Mouse (Mus musculus) gonadal fat pad, adult 2 months (tissue): Measurements from ENCODE around the gene Pilrb2. TPM values are rescaled to one million over a fixed set of nuclear protein-coding genes. Genes with fewer than 3 reads are reported as not detected.

ENCODE experiments used
- DNase-seq: peaks from one replicate; pipeline ENCODE4 v3.0.0-alpha.2; 2012; ENCODE audit warnings: low read depth
- polyA plus RNA-seq: library from polyadenylated mRNA; depleted of rRNA; stranded (reverse); fragments of >200 nt; gene quantifications from 2 replicates; pipeline ENCODE4 v1.2.3, GENCODE M21; 2012; rRNA removed

Gene Pilrb2
- polyA plus RNA-seq, 1 experiment, result 3.4 TPM

GRCm38 (mm10) chr5:137833500-137833899, 38.1 kb downstream of the Pilrb2 start:
- DNase-seq, result no peak

DNA sequence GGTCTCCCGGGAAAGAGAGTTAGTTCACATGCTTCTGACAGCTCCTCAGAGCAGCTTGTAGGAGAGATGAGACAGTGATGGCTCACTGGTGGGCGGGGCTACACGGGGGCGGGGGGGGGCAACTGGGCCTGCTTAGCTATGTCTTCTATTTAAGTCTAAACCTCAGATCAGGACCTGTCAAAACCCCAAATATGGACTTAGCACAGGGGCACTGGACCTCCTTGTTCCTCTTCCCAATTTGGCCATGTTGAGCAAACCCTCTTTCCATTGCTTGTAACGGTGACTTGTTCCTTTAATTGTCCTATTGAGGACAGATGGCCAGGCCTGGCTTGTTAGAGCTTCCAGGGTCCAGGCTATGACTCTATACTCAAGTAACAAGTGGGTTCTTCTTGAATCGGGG, 40.1 kb downstream of the Pilrb2 start:
- no peak for DNase-seq

DNA sequence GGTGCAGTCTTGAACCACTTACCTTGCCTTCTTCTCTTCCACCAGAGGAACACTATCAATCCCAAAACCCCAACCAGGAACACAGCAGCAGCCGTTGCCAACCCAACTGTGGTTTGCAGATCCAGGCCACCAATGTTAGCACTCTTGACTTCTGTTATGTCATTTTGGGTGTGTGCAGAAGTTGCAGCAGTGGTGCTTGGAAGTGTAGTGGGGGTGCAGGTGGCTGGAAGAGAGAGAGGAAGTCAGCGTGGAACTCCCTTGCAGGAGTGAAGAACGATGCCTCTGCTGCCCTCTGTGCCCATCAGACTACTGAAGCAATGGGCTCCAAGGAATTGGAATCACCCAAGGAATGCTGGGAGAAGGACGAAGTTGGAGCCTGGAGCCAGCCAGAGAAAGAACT, 40.5 kb downstream of the Pilrb2 start:
- no peak for DNase-seq

GRCm38 (mm10) chr5:137830238-137830637, 41.4 kb downstream of the Pilrb2 start:
- no peak for DNase-seq

- no peak for DNase-seq
These were observed 42.9 kb downstream of the Pilrb2 start for GRCm38 (mm10) chr5:137828694-137829093.

DNA sequence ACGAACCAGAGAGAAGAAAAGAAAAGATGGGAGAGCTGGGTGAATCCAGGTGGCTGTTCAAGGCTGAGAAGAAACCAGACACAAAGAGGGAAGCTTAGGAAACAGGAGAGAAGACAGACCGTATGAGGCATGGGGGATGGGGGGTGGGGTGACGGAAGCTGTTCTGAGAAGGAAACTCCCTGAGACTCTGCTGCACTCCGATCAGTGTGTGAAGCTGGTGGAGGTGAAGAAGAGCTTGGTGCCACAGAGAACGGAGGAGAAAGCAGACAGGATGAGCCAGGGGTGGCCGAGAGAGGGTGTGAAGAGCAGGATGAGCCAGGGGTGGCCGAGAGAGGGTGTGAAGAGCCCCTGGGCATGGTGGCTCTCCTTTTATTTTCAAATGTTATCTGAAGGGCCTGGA, 45.2 kb downstream of the Pilrb2 start:
- DNase-seq, result no peak

GRCm38 (mm10) chr5:137825971-137826370, 45.6 kb downstream of the Pilrb2 start:
- no peak for DNase-seq

DNA sequence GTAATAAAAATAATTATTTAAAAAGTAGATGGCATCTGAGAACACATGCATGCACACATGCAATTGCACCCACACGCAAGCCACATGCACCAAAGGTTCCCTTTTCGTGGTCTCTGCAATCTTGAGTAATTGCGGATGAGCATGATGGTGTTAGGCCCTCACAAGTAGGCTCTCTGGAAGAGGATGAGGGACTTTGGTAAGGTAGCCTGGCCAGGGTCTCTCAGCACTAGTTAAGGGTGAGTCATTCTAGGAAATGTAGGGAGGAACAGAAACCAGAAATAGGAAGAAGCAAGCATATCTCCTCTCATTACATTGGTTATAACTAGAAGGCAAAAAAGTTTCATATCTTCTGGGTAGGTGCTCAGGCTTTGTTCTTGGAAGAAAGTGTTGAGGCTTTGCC, 46.6 kb downstream of the Pilrb2 start:
- no peak for DNase-seq

DNA sequence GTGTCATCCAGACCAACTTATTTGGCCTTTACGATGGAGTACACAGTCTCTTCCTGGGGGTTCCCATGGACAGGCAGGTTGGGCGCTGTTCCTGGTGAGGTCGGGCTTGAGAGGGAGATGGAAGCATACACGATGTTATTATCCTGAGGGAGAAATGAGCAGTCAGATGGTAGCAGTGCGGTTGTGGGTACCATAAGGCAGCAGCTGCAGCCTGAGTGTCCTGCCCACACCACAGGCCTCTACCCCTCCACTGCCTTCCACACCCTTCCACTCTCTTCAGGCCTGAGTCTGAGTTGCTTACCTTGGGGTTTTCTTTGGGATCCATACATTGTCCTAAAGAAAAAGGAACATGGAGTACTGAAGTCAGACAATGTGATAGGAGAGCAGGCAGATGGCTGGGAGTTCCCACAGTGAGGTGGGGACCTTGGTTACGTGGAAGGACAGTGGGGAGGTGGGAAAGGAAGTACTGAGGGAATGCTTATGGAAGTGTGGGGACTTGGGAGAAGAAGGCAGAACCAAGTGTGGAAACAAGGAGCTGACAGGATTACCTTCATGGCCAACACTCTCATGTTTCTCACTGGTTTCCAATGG, 48.1 kb downstream of the Pilrb2 start:
- DNase-seq, result no peak

DNA sequence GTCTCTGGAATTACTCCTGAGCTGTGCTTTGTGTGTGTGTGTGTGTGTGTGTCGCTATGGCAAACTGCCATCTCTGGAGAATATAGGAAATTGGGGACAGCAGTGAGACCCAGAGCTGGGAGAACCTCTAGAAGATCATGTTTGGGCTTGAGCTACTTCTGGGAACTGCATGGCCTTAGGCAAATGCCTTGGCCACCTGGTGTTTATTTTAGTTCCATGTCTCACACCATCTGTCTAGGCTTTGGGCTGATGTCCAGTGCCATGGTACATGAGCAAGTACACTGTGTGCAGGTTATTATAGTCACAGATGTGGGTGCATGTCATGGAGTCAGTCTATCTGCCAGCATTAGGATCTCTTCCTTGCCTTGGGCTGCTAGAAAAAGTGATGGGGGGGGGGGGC, 49.0 kb downstream of the Pilrb2 start:
- peak; percentile 38 for DNase-seq

DNA sequence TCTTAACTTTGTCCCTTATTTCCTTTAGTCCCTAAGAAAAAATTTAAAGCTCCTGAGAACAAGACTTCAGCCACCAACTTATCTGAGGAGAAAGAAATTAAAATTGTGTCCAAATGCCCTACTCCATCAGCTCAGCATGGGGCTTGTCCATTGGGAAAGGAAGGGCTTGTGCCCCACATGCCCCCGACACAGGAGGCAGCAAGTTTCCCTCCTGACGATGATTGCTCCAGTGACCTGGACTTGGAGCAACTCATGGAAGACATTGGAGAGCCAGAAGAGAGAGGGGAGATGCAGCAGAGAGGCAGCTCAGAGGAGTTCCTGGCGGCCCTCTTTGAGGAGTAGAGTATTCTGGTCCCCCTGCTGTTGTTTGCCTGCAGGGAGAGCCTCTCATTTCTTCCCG, 49.5 kb downstream of the Pilrb2 start:
- no peak for DNase-seq

GRCm38 (mm10) chr5:137817466-137818222, 54.0 kb downstream of the Pilrb2 start:
- no peak for DNase-seq

Other genes with a start within 250 kb of the Pilrb2 start
- 0.63 and 1.1 TPM in 2 replicates for gene Fbxo24, start 242.8 kb downstream of the Pilrb2 start, polyA plus RNA-seq
- gene Lrch4, start 242.7 kb downstream of the Pilrb2 start, polyA plus RNA-seq, result 39.7 and 53.8 TPM in 2 replicates
- gene Gm20605, start 242.6 kb downstream of the Pilrb2 start, polyA plus RNA-seq, result 21.1 and 26.1 TPM in 2 replicates
- gene Sap25, start 230.5 kb downstream of the Pilrb2 start, polyA plus RNA-seq, result 55.8 and 60.8 TPM in 2 replicates
- gene Irs3, start 226.1 kb downstream of the Pilrb2 start, polyA plus RNA-seq, result 19.8 and 25.6 TPM in 2 replicates
- 42.2 and 46.9 TPM in 2 replicates for gene Agfg2, start 187.1 kb downstream of the Pilrb2 start, polyA plus RNA-seq
- 3.9 and 4.1 TPM in 2 replicates for gene Nyap1, start 130.2 kb downstream of the Pilrb2 start, polyA plus RNA-seq
- 138 and 226 TPM in 2 replicates for gene Tsc22d4, start 126.1 kb downstream of the Pilrb2 start, polyA plus RNA-seq
- gene Ppp1r35, start 93.0 kb downstream of the Pilrb2 start, polyA plus RNA-seq, result 18.9 and 20.8 TPM in 2 replicates
- 41.5 and 45.5 TPM in 2 replicates for gene Mepce, start 84.2 kb downstream of the Pilrb2 start, polyA plus RNA-seq
- gene Zcwpw1, start 84.0 kb downstream of the Pilrb2 start, polyA plus RNA-seq, result 2.0 and 3.1 TPM in 2 replicates
- 5.4 and 7.4 TPM in 2 replicates for gene Pilra, start 35.5 kb downstream of the Pilrb2 start, polyA plus RNA-seq
- gene Pilrb1, start 13.7 kb downstream of the Pilrb2 start, polyA plus RNA-seq, result 3.2 and 3.5 TPM in 2 replicates
- gene Cyp3a13, start 49.8 kb upstream of the Pilrb2 start, polyA plus RNA-seq, result 0.04 and 0.05 TPM in 2 replicates
- 0.04 and 0.05 TPM in 2 replicates for gene Gjc3, start 91.3 kb upstream of the Pilrb2 start, polyA plus RNA-seq
- 2.0 and 3.7 TPM in 2 replicates for gene Azgp1, start 109.7 kb upstream of the Pilrb2 start, polyA plus RNA-seq
- gene Smok3a, start 149.4 kb upstream of the Pilrb2 start, polyA plus RNA-seq, result not detected in 2 replicates
- gene Smok3b, start 149.6 kb upstream of the Pilrb2 start, polyA plus RNA-seq, result 0.08 TPM in 1 of 2 replicates, not detected in the other
- not detected in 2 replicates for gene Smok3c, start 181.4 kb upstream of the Pilrb2 start, polyA plus RNA-seq
- gene Zkscan1, start 213.3 kb upstream of the Pilrb2 start, polyA plus RNA-seq, result 6.3 and 8.7 TPM in 2 replicates
- 9.2 and 11.2 TPM in 2 replicates for gene Zscan21, start 245.1 kb upstream of the Pilrb2 start, polyA plus RNA-seq